In the genomic region with DNA sequence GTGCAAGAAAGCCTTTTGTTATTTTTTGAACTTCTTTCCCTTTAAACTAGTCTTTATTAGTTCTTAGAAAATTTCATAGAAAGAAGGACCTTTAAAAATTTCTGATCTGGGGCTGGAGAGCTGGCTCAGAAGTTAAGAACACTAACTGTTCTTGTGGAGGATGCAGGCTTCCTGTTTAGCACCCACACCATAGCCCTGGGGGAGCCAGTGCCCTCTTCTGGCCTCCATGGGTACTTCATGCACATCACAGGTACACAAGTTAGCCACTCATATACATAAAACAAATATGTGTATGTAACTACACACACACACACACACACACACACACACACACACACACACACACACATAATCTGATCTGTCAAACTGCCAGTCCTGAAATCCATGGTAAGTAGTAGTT, we compare ENCODE assay signal across 8 mouse cellular contexts. TPM values are rescaled to one million over a fixed set of nuclear protein-coding genes. Genes with fewer than 3 reads are reported as not detected.
DNase-seq lines count a peak whose midpoint lies in the region; ATAC-seq and TF ChIP-seq lines count a peak whose summit lies in the region.

No protein-coding gene starts in this region.

- peak; percentile 64; the same call in 1 of the 2 replicates for TF ChIP-seq CTCF in small intestine, adult 2 months (IDR thresholded peaks at IDR 0.05; ENCODE audit: extremely low read depth, insufficient read length, insufficient replicate concordance, low read depth, low read length)

- H3K4me1 ChIP-seq in small intestine, adult 2 months (ENCODE audit: control insufficient read depth, insufficient read depth, insufficient read length, low read length): no peaks in the 10 kb centered on the region
- no peaks in the 10 kb centered on the region for H3K4me1 ChIP-seq in intestine, embryonic 15.5 days (replicated peaks)

- H3K4me2 ChIP-seq in intestine, embryonic 15.5 days (replicated peaks): no peak overlapping the region

- H3K36me3 ChIP-seq in small intestine, adult 2 months (ENCODE audit: control insufficient read depth, insufficient read depth, low read length): peaks cover 9% of the 10 kb centered on the region
- H3K36me3 ChIP-seq in intestine, embryonic 15.5 days: no peaks in the 10 kb centered on the region; the same call in 1 of the 2 replicates

- DNase-seq in heart, adult 18-20 months: peak; percentile 50 to 72
- no peak for DNase-seq in heart, postnatal 25 days (ENCODE audit: low spot score)
- peak; percentile 18 to 31 for DNase-seq in urinary bladder, postnatal 36 days (ENCODE audit: low spot score in 2 of 2)
- no peak for DNase-seq in urinary bladder, postnatal 4 days (ENCODE audit: low spot score in 2 of 2)
- peak; percentile 20 for DNase-seq in embryo, embryonic 9.5 days (ENCODE audit: extremely low spot score)
- peak; percentile 58 to 81 for DNase-seq in kidney, postnatal 36 days

- no peaks in the 10 kb centered on the region for H3K9me3 ChIP-seq in intestine, embryonic 15.5 days

- H3K27ac ChIP-seq in small intestine, adult 2 months (ENCODE audit: insufficient read depth, low read depth, low read length): no peak overlapping the region
- H3K27ac ChIP-seq in intestine, embryonic 15.5 days: no peak overlapping the region

- TF ChIP-seq POLR2A in small intestine, adult 2 months (IDR thresholded peaks at IDR 0.05; ENCODE audit: low read depth, low read length): no peak

- intact Hi-C loops in heart, postnatal 25 days (cut with DNase I): loop anchor here (2.0 kb wide), 1 partner anchor 285 kb away; no protein-coding TSS in a partner anchor

- no peak for ATAC-seq in intestine, embryonic 15.5 days

- no peak overlapping the region for H3K4me3 ChIP-seq in small intestine, adult 2 months (ENCODE audit: low read depth, low read length)
- no peak overlapping the region for H3K4me3 ChIP-seq in intestine, embryonic 15.5 days (replicated peaks)

- H3K27me3 ChIP-seq in small intestine, adult 2 months (ENCODE audit: control insufficient read depth, insufficient read depth, low read length): 0 out of 2 replicates have a peak, but pooled peaks cover 3% of the 10 kb centered on the region
- H3K27me3 ChIP-seq in intestine, embryonic 15.5 days (replicated peaks): no peaks in the 10 kb centered on the region

- H3K9ac ChIP-seq in intestine, embryonic 15.5 days: no peak overlapping the region

RNA-seq across cellular contexts. Expression of gene Syt16, which starts 7.9 kb away (rescaled TPM):
- not detected for total RNA-seq in heart, adult 18-20 months (2021)
- total RNA-seq in heart, postnatal 25 days (2021): not detected
- polyA plus RNA-seq in small intestine, adult 2 months (2012; rRNA removed): 0.95 TPM in 1 of 2 replicates, not detected in the other
- 1.1 and 1.3 TPM in 2 replicates for polyA plus RNA-seq in intestine, embryonic 15.5 days (2015; fragmentation: Nextera tagmentation; extraction: Ambion mirVana)

RNA-seq across cellular contexts. Expression of gene Snapc1, which starts 25.3 kb away (rescaled TPM):
- 10 to 100 TPM; 11.0 to 11.8 TPM for total RNA-seq in heart, adult 18-20 months (2021)
- total RNA-seq in heart, postnatal 25 days (2021): 10 to 100 TPM in 1 of 2 experiments, 1 to 10 TPM in 1; 9.9 to 11.4 TPM
- 2.0 and 2.8 TPM in 2 replicates for polyA plus RNA-seq in small intestine, adult 2 months (2012; rRNA removed)
- 15.5 and 16.8 TPM in 2 replicates for polyA plus RNA-seq in intestine, embryonic 15.5 days (2015; fragmentation: Nextera tagmentation; extraction: Ambion mirVana)

RNA-seq across cellular contexts. Expression of gene Gm49321, which starts 52.1 kb away (rescaled TPM):
- total RNA-seq in heart, adult 18-20 months (2021): 1 to 10 TPM; 6.0 to 6.5 TPM
- 1 to 10 TPM; 6.7 to 7.2 TPM for total RNA-seq in heart, postnatal 25 days (2021)
- not detected in 2 replicates for polyA plus RNA-seq in small intestine, adult 2 months (2012; rRNA removed)
- 10.2 and 11.2 TPM in 2 replicates for polyA plus RNA-seq in intestine, embryonic 15.5 days (2015; fragmentation: Nextera tagmentation; extraction: Ambion mirVana)

Comparison
In these comparisons a context has a peak if more than half of its experiments do, and no peak if none do; other contexts are left out.
1. DNase-seq: peak in heart, adult 18-20 months (2 of 2), urinary bladder, postnatal 36 days (2 of 2), embryo, embryonic 9.5 days (single experiment) and kidney, postnatal 36 days (2 of 2); none in heart, postnatal 25 days (single experiment) and urinary bladder, postnatal 4 days (0 of 2).